Mouse (Mus musculus) frontal cortex, postnatal 14 days (tissue): ENCODE measurements around the gene Tbccd1.

ENCODE experiments used
- DNase-seq, 2 experiments: peaks; one replicate each; pipeline ENCODE4 v3.0.0; 2022; ENCODE audit warnings: low spot score in 2 of 2

The Tbccd1 gene

GRCm38 (mm10) chr16:22857431-22858113 is at the start of gene Tbccd1, which contains the start of gene Dnajb11:
Gene Tbccd1 (minus strand): TSS chr16:22857669.
Gene Dnajb11 (plus strand): TSS chr16:22857845.
- peak; percentile 99 for DNase-seq

GRCm38 (mm10) chr16:22901326-22901725 is 43.9 kb upstream of the Tbccd1 start:
- DNase-seq: no peak

DNA sequence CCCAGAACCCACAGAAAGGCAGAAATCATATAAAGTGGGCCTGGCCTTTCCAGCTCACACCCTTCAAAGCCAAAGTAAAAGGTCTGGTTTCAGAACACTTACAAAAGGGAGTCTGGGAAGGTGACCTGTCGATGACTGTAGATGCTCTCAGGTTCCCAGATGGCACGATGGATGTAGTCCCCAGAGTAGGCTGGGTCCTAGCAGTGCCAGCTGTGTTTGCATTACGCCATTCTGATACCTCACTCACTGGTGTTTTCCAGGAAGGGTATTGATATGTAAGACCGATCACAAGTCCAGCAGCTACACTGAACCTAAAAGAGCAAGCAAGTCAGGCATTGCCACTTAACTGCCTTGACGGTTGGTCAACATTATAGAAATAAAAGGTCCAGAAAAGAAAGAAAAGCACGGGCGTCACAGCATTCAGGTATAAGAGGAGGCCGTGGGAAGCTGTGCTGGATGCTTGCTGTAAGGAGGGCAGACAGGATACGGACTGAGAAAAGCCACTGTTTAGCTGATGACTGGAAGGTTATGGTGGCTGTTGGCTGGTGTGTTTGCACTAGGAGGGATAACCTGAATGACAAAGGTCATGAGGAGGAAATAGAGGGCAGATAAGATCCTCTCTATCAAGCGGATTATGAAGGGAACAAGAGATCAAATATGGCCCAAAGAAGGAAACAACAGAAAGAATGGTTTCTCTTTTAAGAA is 42.5 kb upstream of the Tbccd1 start:
- DNase-seq: no peak

GRCm38 (mm10) chr16:22899346-22899745 is 41.9 kb upstream of the Tbccd1 start:
- DNase-seq: no peak

- DNase-seq: no peak
Measured at GRCm38 (mm10) chr16:22896618-22897017, 39.1 kb upstream of the Tbccd1 start.

DNA sequence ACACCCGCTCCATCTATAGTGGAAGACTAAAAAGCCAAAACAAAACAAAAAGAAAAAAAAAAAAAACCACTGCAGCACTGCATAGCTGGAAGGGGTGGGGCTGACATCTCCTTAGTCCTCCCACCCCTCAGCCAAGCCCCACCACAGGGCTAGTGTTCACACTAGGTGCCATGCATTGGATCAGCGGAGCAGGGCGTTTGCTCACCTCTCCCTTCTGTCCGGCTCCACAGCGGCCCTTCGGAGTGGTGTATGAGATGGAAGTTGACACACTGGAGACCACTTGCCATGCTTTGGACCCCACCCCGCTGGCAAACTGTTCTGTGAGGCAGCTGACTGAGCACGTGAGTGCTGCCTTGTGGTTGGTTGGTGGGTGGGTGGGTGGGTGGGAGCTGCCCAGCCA is 36.6 kb upstream of the Tbccd1 start:
- no peak for DNase-seq

DNA sequence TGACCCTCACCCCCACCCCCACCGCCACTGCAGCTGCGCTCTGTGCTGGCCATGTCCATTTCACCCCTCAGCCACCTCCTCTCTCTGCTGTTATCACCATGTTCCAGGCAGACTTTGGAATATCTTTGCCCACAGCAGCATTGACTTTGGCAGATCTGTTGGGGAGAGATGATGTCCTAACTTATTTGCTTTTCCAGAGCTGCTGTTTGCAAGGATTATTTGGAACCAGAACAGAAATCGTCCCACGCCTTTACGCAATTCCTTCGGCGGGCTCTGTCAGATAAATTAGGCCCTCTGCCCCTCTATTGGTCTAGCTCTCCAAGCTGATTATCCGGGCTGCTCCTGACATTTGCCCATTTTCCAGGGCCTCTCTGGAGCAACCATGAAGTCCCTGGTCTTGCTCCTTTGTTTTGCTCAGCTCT is 34.3 kb upstream of the Tbccd1 start:
- no peak for DNase-seq

DNA sequence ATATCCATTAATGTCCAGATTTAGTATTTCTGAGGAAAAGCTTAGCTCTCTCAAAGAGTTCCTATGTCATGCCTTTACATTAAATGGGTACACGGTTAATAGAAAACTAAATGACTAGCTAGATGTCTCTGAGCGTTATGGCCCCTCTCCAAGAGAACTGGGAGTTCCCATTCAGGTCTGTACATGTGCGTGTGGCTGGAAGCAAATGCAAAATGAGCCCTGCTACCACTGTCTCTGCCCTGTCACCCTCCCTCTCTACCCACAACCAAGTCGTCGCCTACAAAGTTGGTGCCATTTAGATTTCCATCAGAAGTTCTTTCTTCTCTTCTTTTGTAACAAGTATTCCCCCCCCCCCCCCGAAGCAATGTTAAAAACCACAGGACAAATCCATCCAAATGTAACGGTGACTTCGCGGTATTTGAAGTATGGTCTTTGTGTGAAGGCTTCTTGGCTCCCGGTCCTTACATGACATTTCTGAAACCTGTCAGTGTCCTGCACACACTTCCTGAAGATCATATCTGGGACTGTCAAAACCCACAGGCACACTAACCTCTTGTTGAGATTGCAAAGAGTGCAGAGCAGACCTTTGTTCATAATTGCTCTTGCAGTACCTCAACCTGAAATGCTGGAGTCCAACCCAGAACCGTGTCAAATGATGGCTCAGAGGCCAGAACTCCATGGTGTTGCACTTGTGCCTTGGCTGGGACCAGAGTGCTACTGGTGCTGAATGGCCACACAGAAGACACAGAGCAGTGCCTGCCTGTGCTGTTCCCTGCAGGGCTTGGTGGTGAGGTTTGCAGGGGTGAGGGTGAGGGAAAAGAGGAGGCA is 33.4 kb upstream of the Tbccd1 start, which contains the start of gene Ahsg:
Ahsg (plus strand) TSS at position 595 of the 828 bp plus-strand sequence.
- no peak for DNase-seq

DNA sequence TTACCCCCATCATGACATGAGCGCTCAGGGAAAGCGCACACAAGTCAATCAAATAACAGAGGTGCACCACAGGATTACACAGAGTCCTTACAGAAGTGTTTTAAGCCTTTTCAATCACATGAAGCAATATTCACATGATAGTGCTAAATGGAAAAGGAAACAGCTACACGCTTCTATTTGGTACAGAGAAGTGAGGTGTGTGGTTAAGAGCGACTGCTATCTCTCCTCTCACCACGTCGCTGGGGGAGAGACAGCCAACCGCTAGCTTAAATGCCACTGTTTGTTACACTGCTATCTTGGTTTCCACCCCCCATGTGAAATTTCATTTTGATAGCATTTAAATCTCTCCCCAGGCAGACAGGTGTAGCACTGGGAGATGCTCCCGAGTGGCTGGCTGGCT is 32.2 kb upstream of the Tbccd1 start:
- DNase-seq: no peak

DNA sequence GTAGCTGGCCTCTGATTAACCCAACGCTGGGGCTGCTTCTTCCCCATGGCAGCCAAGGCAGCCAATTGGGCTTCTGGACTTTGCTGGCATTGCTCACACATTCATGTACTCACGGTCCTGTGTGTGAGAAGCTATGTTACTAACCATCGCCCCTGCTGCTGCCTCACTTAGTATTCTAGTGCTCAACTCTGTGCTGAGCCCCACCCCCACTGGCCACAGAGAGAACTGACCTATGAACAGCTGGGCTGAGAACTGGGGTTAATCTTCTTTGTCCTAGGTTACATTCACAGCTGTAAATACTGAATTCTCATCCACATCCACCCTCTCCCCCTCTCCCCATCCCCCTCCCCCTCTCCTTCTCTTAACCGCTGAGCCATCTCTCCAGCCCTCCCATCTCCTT is 31.4 kb upstream of the Tbccd1 start:
- no peak for DNase-seq

- DNase-seq: no peak
Measured at GRCm38 (mm10) chr16:22886726-22887125, 29.3 kb upstream of the Tbccd1 start.

- no peak for DNase-seq
Measured at GRCm38 (mm10) chr16:22885356-22885755, 27.9 kb upstream of the Tbccd1 start.

GRCm38 (mm10) chr16:22883441-22883840 is 26.0 kb upstream of the Tbccd1 start:
- DNase-seq: no peak

- no peak for DNase-seq
Measured at GRCm38 (mm10) chr16:22881487-22881886, 24.0 kb upstream of the Tbccd1 start.

DNA sequence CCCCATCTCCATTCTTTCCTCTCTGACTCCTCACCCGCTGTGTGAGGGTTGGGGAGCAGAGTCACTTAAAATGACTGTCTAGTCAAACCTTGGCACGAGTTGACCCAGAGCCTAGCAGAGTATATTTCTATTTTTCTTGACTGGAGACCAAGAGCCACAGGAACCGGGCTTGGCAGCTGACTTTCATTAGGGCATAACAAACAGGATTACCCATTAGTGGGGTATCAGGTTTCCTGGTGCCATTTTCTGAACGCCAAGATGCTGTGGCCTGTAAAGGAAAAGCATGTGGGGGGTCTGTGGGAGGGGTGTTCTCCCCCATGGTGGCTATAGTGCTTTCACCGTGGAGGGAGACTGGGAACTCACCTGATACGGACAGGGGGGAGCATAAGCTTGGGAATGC is 23.4 kb upstream of the Tbccd1 start:
- no peak for DNase-seq

- no peak for DNase-seq
Measured at GRCm38 (mm10) chr16:22879945-22880595, 22.6 kb upstream of the Tbccd1 start.

DNA sequence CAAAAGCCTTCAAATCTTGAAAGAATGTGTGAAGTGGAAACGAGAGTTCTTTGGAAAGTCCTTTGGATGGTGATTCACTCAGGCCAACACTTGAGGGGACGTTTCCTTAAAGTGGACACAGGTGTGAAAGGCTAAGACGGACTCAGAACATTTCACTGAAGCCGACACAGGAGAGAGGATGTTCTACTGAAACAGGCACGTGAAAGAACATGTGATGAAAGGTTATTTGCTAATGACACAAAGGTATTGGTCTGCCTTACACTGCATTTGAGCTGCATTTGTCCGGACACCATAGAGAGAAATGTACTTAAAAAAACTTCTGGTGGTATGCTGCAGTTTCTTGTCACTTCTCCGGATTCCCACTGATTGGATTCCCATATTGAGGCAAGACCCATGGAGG is 21.2 kb upstream of the Tbccd1 start:
- no peak for DNase-seq

DNA sequence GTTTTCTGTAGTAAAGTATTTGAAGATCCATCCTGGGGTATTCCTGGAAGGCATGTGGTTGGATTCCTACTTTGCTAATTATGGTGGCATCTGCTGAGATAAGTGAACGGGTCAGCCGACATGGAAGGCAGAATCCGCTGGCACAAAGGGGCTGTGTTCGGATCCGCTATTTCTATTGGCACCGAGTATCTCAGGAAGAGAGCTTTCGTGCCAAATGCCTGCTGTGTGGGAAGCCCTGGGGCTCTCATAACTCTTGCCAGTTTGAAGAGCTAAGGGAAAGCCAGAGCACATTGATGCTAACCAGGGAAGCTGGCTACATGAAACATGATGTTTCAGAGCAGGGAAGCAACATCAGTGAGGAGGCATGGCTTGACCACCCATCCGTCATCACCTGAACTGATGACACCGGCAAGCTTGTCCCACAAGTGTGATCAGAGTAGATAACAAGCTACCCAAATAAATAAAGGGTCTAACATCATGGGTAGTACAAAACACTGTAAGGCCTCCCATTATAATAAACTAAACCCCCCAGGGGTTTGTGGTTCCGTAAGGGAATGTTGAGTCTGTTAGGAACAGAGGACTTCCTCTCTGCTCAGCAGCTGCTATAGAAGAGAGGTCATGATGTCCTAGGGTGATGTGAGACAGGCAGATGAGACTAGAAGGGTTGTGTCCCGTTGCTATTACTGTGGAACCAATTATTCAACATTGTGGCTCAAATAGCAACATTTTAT is 20.4 kb upstream of the Tbccd1 start:
- no peak for DNase-seq

GRCm38 (mm10) chr16:22876218-22877043 is 19.0 kb upstream of the Tbccd1 start:
- no peak for DNase-seq

- no peak for DNase-seq
Measured at GRCm38 (mm10) chr16:22873369-22873768, 15.9 kb upstream of the Tbccd1 start.
